In the genomic region with DNA sequence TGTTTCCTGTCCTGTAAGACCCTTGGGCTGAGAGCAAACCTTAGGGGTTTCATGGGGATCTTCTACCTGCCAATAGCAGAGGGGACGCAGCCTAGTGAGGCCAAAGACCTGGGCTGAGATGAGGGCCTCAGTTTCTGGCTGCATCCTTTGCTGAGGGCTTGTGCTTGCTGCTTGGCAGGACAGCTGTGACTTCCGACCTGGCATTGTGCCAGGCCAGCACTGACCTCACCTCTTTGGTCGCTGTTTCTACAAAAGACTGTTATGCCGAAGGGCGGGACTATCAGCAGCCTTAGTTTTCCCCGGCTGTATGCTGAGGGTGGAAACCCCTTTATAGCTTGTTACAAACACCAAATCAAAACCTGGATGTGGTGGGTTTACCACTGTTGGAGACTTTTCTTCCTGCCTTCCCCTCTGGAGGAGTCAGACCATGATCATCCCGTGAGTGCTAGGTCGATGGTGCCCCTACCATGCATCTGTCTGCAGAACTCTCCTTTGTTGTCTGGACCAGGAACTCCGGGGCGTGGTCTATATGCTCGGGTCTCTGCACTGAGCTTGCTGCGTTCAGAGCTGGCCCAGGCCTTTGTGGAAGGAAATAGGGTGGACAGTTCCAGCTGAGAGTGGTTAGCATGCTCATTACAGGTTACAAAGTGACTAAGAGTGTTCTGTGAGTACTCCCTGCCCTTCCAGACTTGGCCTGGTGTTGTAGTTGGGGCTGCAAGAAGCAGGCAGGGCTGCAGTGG, we compare ENCODE assay signal across 10 mouse cellular contexts. TPM values are rescaled to one million over a fixed set of nuclear protein-coding genes. Genes with fewer than 3 reads are reported as not detected.
DNase-seq lines count a peak whose midpoint lies in the region; ATAC-seq and TF ChIP-seq lines count a peak whose summit lies in the region.
"Had no signal": no experiment of that assay in that cellular context is flagged by ENCODE, and none has a peak within 500 bp of the region (broad histone marks: within the 10 kb centered on the region; RNA-seq: fewer than 3 reads in every experiment).

No protein-coding gene starts in this region.

- H3K36me3 ChIP-seq in heart, postnatal 0 days (replicated peaks; ENCODE audit: control insufficient read depth, insufficient read depth, low read length), result peaks cover 10% of the 10 kb centered on the region; the same call in 1 of the 2 replicates

- peak; percentile 44 for DNase-seq in adrenal gland, postnatal 25 days
- no peak for DNase-seq in adrenal gland, adult 18-20 months (ENCODE audit: low spot score in 2 of 2)
- DNase-seq in kidney, postnatal 10 days, result peak; percentile 76
- DNase-seq in kidney, adult 18-20 months, result no peak
- no peak for DNase-seq in heart, postnatal 0 days (ENCODE audit: low spot score)
- DNase-seq in lung, postnatal 14 days, result peak; percentile 34
- DNase-seq: cerebellum, adult 9-10 months had no signal

- H3K4me3 ChIP-seq in heart, postnatal 0 days (ENCODE audit: low read depth, low read length), result no peak overlapping the region

- peaks cover 2% of the 10 kb centered on the region; the same call in 1 of the 2 replicates for H3K9me3 ChIP-seq in heart, postnatal 0 days (replicated peaks; ENCODE audit: control insufficient read depth, low read length)

- H3K27ac ChIP-seq in heart, postnatal 0 days (ENCODE audit: low read depth), result no peak overlapping the region

- H3K27me3 ChIP-seq in heart, postnatal 0 days (ENCODE audit: control insufficient read depth, insufficient read depth, low read length), result peaks cover 8% of the 10 kb centered on the region; the same call in 1 of the 2 replicates

- H3K4me1 ChIP-seq in heart, postnatal 0 days (ENCODE audit: control insufficient read depth, insufficient read depth), result peaks cover 3% of the 10 kb centered on the region; the same call in 1 of the 2 replicates

- WGBS in heart, postnatal 0 days, result 39% methylated on average over 12 of the region's 12 CpGs

- TF ChIP-seq EP300 in heart, postnatal 0 days (IDR thresholded peaks at IDR 0.05; ENCODE audit: low read depth), result no peak

- no peak overlapping the region for H3K9ac ChIP-seq in heart, postnatal 0 days (replicated peaks; ENCODE audit: low read depth, low read length)

- no peak overlapping the region for H3K4me2 ChIP-seq in heart, postnatal 0 days (ENCODE audit: low read depth, low read length)
- H3K4me2 ChIP-seq: midbrain, embryonic 11.5 days had no signal

- TF ChIP-seq CTCF in heart, postnatal 0 days (IDR thresholded peaks at IDR 0.05; ENCODE audit: low read depth), result no peak

- peak; percentile 59 for ATAC-seq in heart, postnatal 0 days (ENCODE audit: insufficient read depth, low read depth)
- no peak for ATAC-seq in megakaryocyte-erythroid progenitor cell, adult 5-6 weeks (replicated peaks; ENCODE audit: low FRiP score, low TSS enrichment, poor library complexity, severe bottlenecking)
- ATAC-seq in inflammation-experienced regulatory T-cells, adult 6 months, result no peak

RNA-seq across cellular contexts. Expression of a gene that starts 15.5 kb away (rescaled TPM):
- 33.0 and 37.1 TPM in 2 replicates for total RNA-seq in adrenal gland, postnatal 25 days (2021)
- 10 to 100 TPM; 29.0 to 32.9 TPM for total RNA-seq in adrenal gland, adult 18-20 months (2021)
- 81.1 and 85.9 TPM in 2 replicates for total RNA-seq in heart, postnatal 0 days (2014; rRNA removed; ENCODE audit: low replicate concordance)
- polyA plus RNA-seq in heart, postnatal 0 days (2015; fragmentation: Nextera tagmentation; extraction: Ambion mirVana), result 52.9 and 62.6 TPM in 2 replicates
- total RNA-seq in megakaryocyte-erythroid progenitor cell, adult 5-6 weeks (2014; fragmentation: Nextera tagmentation), result not detected in 2 replicates
- total RNA-seq in megakaryocyte-erythroid progenitor cell, adult 5-6 weeks (2017), result not detected in 2 replicates
- not detected for polyA plus RNA-seq in inflammation-experienced regulatory T-cells, adult 6 months (2017; shearing (Covaris generic))

Comparison
In these comparisons a context has a peak if more than half of its experiments do, and no peak if none do; other contexts are left out.
1. DNase-seq: peak in adrenal gland, postnatal 25 days (single experiment), kidney, postnatal 10 days (single experiment) and lung, postnatal 14 days (single experiment); none in adrenal gland, adult 18-20 months (0 of 2), kidney, adult 18-20 months (single experiment) and heart, postnatal 0 days (single experiment).
2. RNA of a gene that starts 15.5 kb away (total RNA-seq): 81.1 to 85.9 TPM in heart, postnatal 0 days, 33.0 to 37.1 TPM in adrenal gland, postnatal 25 days and 29.0 to 32.9 TPM in adrenal gland, adult 18-20 months; not detected in megakaryocyte-erythroid progenitor cell, adult 5-6 weeks; every median in the first group is over 10 times any median in the second.